Mouse (Mus musculus) skeletal muscle tissue, adult 2 months (tissue): ENCODE measurements around the gene Ppp4r4.
"Not testable (repeated sequence)": the region's sequence is repeated elsewhere in the genome, so short reads cannot be mapped to it uniquely, and the experiment has no call there.

Experiments
- DNase-seq: peaks from one replicate; pipeline ENCODE4 v3.0.0-alpha.2; 2012; ENCODE audit warnings: low read depth, low spot score

Ppp4r4 gene

DNA sequence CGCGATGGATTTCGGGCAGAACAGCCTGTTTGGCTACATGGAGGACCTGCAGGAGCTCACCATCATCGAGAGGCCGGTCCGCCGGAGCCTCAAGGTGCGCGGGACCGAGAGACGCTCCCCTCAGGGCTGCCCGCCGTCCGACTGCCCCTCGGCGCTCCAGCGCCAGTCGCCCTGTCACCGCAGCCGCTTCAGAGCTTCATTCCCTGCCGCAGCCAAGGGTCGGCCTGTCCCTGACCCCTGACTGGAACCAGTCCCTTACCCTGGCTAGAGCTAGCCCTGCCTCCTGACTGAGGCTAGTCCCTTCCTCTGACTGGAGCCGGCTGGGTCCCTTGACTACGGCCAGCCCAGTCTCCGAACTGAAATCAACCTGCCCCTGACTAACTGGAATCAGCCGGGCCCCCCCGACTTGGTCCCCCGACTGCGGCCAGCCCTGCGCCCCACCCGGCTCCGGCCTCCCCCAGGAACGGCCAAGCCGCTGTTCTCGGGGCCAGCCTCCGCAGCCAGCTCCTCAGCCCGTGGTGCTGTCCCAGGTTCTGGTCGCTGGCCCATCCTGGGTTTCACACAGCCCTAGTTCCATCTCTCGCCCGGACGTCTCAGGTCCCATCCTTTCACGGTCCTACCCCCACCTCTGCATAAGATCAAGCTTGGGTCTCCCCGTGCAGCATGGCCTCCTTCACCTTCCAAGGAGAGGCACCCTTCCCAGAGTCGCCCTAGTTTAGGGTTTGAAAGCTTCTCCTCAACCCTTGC is 739 bp downstream of the Ppp4r4 start:
- no peak for DNase-seq

GRCm38 (mm10) chr12:103540429-103540828 is 8.3 kb downstream of the Ppp4r4 start:
- no peak for DNase-seq

DNA sequence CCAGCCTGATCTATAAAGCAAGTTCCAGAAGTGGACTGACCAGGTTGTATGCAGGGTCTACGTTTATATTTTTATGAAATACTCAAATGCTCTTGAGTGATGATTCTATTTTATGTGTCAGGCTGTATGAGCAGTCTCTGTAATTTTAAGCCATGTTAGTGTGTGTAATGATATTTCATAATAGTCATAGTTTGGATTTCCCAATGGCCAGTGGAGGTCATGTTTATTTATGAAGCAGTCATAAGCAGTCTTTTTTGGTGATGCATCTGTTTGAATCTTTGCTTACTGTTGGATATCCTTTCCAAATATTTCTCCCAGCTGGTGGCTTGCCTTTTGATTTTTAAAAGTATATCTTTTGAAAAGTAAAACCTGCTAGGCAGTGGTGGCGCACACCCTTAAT is 11.3 kb downstream of the Ppp4r4 start:
- DNase-seq, result no peak

DNA sequence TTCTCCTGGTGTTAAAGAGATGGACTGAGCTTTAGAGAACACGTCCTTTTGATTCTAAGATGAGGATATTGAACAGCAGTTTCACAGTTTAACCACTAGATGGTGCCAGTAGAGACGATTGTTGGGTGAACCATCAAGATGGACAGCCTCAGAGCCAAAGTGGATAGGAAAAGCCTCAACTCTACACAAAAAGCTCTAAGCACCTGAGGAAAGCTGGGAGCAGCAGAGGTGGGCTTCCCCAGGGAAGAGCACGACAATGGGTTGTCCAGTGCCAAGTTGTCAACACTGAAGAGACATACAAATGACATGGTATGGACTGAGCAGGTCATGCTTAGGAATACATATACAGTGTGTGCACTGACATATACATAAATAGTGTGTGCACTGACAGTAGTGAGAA is 12.1 kb downstream of the Ppp4r4 start:
- DNase-seq, result no peak

DNA sequence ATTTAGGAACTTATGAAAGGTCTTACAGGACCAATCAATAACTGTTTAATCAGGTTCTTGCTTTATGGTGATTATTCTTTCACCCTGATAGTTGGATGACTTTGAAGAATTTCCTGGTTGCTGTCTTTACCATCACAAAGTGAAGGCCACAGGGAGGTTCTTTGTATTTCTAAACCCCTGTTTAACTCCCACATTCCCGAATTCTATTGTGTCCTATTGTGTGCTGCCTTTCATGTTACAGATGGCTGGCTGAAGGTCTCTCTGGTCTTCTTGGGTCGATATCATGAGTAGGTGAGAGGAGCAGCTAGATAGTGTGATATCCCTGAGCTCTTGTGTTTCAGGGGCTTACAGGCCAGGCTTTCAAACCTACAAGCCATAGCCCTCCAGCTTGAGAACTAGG is 15.4 kb downstream of the Ppp4r4 start:
- no peak for DNase-seq

GRCm38 (mm10) chr12:103548526-103548925 is 16.4 kb downstream of the Ppp4r4 start:
- DNase-seq, result no peak

DNA sequence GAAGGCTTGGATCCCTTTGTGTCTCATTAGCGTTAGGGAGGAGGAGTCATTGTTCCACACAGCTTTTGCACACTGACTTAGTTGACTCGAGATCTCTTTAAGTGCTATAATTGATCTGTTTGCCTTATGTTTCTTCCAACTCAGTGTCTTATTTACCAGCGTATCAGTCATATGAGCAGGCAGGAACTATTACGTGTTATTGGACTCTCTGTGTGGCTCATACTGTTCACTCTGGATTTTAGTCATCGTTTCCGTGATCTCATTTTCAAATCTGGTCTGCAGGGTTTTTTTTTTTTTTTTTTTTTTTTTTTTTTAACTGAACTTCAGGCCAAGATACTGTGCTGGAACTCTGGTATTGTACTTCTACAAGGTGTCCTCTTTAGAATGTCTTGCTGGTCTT is 18.0 kb downstream of the Ppp4r4 start:
- no peak for DNase-seq

- DNase-seq, result no peak
These were observed 19.3 kb downstream of the Ppp4r4 start for GRCm38 (mm10) chr12:103551422-103551821.

DNA sequence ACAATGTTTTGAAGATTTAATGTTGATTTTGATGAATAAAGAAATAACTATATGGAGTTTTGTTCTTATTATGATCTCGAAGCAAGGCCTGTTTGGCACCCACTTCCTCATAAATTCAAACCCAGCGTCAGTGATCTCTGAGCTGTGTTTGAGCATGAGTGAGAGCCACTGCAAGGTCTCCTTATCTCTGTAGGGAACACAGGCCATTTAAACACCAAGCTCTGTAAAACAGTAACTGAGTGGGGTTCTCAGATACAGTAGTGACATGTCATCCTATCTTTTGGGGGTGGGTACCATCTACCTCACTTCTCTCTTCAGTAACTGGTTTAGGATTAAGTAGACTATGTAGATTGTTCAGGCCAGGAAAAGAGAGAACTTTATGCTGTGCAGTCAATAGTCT is 20.4 kb downstream of the Ppp4r4 start:
- no peak for DNase-seq

DNA sequence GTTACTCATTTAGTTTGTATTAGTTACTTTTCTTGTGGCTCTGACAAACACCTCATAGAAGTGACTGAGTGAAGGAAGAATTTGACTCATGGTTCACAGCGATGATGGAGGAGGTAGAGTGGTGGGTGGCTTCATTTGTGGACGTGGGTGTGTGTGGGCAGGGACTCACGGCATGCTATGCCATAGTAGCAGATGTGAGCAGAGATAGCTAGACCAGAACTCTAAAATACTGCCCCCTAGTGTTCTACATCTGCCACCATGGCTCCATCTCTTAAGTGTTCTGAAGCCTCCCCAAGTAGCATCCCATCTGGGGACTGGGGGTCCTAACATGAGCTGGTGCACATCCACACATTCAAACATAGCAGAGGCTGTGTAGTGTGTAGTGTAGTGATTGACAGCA is 21.4 kb downstream of the Ppp4r4 start:
- no peak for DNase-seq

DNA sequence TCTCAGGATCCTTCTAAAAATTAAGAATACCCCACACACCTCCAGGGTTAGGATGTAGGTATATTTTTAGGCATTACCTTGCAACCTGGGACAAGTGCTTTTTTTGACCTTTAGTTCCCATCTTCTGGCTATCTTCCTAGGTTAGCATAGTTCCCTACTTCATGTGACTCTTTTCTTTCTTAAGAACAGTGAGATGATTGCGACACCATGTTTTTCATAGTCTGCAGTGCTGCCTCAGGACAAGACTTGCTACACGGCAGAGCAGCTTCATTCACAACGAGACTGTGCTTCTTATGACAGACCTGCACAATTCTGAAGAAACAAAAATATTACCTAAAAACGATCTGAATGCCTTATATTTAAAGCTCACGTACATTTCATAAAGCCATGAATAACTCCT is 24.8 kb downstream of the Ppp4r4 start:
- DNase-seq, result no peak

DNA sequence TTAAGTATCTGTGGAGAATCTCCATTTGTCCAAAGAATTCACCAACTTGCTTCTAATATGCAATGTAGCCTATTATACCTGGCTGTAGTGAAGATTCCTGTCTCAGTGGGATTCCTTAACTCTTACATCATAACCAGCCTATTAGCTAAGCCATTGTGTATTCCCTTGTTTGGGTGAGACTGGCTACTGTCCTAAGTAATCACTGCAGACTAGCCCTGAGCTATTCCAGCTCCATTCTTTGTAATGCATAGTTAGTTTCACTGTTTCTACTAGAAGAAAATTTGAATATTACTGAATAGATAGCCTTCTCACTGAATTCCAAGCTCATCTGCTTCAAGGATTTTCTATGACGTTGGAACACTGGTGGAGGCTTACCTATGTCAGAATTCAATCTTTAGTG is 32.6 kb downstream of the Ppp4r4 start:
- DNase-seq, result no peak

DNA sequence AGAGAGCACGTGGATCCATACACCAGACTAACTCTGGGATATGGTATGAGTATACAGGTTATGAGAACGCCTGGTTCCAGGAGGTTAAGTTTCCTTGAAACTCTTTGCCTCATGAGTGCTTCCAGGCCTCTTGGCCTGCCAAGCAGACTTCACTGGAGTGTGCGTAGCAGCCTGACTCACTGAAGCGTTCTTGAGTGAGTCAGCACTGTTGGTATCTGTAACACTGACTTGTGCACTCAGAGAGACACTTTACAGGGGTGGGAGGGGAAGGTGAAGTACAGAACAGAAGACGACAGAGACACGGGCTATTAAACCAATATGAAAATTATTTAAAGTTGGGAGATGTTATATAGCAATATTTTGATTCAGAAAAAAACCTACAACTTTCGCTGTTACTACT is 33.1 kb downstream of the Ppp4r4 start:
- DNase-seq, result peak; percentile 27

DNA sequence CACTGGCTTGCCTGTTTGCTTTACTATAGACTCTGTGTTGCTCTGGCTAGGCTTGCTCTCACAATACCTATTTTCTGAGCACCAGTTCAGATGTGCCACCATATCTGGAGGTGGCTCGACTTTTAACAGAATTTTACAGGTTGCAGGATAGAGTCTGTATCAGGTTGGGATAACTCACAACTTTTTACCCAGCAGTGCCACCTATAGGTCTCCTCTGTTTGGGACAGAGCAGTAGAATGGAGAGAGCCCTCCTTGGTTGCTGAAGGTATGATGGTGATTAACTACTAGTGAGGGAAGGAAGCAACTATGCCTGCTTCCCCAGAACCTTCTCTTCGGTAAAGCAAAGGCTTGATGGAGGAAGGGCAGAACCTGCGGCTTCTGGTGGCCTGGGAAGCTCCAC is 35.0 kb downstream of the Ppp4r4 start:
- no peak for DNase-seq

DNA sequence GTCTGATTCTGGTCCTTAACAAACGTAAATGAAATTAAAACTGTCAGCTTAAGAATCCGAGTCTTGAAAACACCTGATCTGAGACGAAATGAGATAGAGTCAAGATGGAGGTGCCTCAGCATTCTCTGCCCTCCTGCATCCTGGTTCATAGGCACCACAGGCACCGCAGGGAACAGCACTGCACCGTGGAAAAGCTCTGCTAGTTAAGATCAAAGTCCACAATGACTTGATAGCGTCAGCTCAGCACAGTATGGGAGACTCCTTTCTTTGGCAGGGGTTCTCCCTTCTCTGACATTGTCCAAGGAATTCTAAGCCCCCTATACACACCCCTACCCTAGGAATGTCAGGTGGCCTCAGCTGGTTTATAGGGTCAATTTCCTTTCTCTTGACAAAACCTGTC is 37.6 kb downstream of the Ppp4r4 start:
- no peak for DNase-seq

DNA sequence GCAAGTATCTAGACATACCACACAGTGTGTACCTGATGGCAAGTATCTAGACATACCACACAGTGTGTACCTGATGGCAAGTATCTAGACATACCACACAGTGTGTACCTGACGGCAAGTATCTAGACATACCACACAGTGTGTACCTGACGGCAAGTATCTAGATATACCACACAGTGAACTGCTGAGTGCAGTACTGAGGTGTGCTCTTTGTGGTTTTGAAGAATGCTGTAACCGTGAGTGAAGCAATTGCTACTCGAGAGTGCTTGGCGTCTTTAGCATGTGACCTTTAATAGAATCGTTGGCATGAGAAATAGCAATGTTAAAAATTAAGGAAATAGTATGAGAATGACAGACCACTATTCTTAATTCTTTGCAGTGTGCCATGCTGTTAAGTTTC is 46.1 kb downstream of the Ppp4r4 start:
- DNase-seq, result not testable (repeated sequence)

GRCm38 (mm10) chr12:103583771-103584170 is 51.7 kb downstream of the Ppp4r4 start:
- no peak for DNase-seq

DNA sequence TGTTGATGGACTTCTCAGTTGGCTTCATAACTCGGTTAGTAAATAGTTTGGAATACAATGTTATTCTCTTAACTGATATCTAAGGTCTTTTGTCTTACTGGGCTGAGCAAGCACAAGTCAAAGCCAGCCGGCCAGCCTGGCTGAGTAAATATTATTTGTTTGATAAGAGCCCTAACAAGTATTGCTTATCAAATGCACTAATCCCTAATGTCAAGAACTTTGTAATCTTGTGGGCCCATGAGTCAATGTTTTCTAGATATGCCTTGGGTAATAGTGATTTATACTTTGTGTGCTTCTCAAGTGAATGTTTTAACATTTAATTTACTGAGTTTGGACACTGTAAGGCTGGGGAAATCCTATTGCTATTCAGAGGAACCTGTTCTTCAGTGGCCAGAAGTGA is 66.3 kb downstream of the Ppp4r4 start:
- no peak for DNase-seq

- no peak for DNase-seq
These were observed 68.3 kb downstream of the Ppp4r4 start for GRCm38 (mm10) chr12:103600364-103600763.

DNA sequence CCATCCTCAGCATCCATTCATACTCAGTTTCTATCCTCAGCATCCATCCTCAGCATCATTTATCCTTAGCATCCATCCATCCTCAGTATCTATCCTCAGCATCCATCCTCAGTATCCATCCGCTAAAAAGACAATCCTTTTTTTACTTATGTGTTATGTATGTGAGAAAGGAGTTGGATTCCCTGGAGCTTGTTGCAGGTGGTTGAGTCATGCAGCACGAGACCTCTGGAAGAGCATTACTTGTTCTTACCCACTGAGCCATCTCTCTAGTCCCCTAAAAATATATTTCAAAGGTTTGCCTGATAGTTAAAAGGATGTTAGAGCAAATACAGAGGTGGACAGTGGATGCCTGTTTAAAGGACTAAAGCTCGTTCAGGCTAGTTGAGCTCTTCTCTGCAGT is 69.8 kb downstream of the Ppp4r4 start:
- DNase-seq, result no peak

- DNase-seq, result no peak
These were observed 83.1 kb downstream of the Ppp4r4 start for GRCm38 (mm10) chr12:103615141-103615540.

GRCm38 (mm10) chr12:103615734-103616133 is 83.7 kb downstream of the Ppp4r4 start:
- DNase-seq, result no peak

- no peak for DNase-seq
These were observed 84.8 kb downstream of the Ppp4r4 start for GRCm38 (mm10) chr12:103616860-103617261.

- no peak for DNase-seq
These were observed 99.1 kb downstream of the Ppp4r4 start, which contains the start of gene Serpina10 for GRCm38 (mm10) chr12:103631203-103631612. TSS of gene Serpina10 (minus strand) at chr12:103631444.
